Comparison of ENCODE assay signal across 8 mouse cellular contexts in genomic region chr6:50536461-50536892, GRCm38 (mm10). TPM values are rescaled to one million over a fixed set of nuclear protein-coding genes. Genes with fewer than 3 reads are reported as not detected.
DNase-seq lines count a peak whose midpoint lies in the region; ATAC-seq and TF ChIP-seq lines count a peak whose summit lies in the region.

No protein-coding gene starts in this region.

- H3K9me3 ChIP-seq in midbrain, embryonic 10.5 days (replicated peaks): no peaks in the 10 kb centered on the region

- intact Hi-C loops in left cerebral cortex, postnatal 25 days (cut with DNase I): loop anchor here (2.0 to 5.0 kb wide), 2 partner anchors 230 to 424 kb away; partner anchors contain the start of gene Mpp6

- no peaks in the 10 kb centered on the region for H3K36me3 ChIP-seq in midbrain, embryonic 10.5 days

- ATAC-seq in activated CD4-positive, CD25-positive, alpha-beta regulatory T cell, adult 4 months: peak; percentile 89
- ATAC-seq in inflammation-experienced regulatory T-cells, adult 6 months: peak; percentile 80

- H3K4me1 ChIP-seq in cortical plate, adult 2 months (ENCODE audit: control insufficient read depth, insufficient read depth, low read length): no peaks in the 10 kb centered on the region
- no peaks in the 10 kb centered on the region; the same call in 1 of the 2 replicates for H3K4me1 ChIP-seq in midbrain, embryonic 10.5 days

- H3K4me3 ChIP-seq in cortical plate, adult 2 months (ENCODE audit: insufficient read depth, low read length): no peak overlapping the region
- no peak overlapping the region for H3K4me3 ChIP-seq in midbrain, embryonic 10.5 days

- no peaks in the 10 kb centered on the region for H3K27me3 ChIP-seq in midbrain, embryonic 10.5 days (ENCODE audit: low read depth, poor library complexity, severe bottlenecking)

- no peak overlapping the region for H3K27ac ChIP-seq in cortical plate, adult 2 months (ENCODE audit: insufficient read depth, low read length)
- no peak overlapping the region for H3K27ac ChIP-seq in midbrain, embryonic 10.5 days (replicated peaks)

- peak; percentile 88 for DNase-seq in gastrocnemius, postnatal 10 days
- peak; percentile 72 to 80 for DNase-seq in left cerebral cortex, postnatal 25 days (ENCODE audit: low spot score in 2 of 2)
- DNase-seq in midbrain, embryonic 10.5 days (ENCODE audit: low spot score): peak; percentile 80
- peak; percentile 25 to 34 for DNase-seq in right cerebral cortex, postnatal 36 days (ENCODE audit: low spot score in 2 of 2)
- peak; percentile 69 for DNase-seq in yolk sac, embryonic 10.5 days (ENCODE audit: low spot score)

- no peak for TF ChIP-seq POLR2A in cortical plate, adult 2 months (IDR thresholded peaks at IDR 0.05; ENCODE audit: extremely low read depth, insufficient read depth, low read length)

- peak; percentile 98 for TF ChIP-seq CTCF in cortical plate, adult 2 months (IDR thresholded peaks at IDR 0.05; ENCODE audit: extremely low read depth, insufficient read depth, low read length)

- 10% methylated on average over 7 of the region's 7 CpGs for WGBS in midbrain, embryonic 10.5 days

RNA-seq across cellular contexts. Expression of gene Cycs, which starts 29.9 kb away (rescaled TPM):
- 10 to 100 TPM; 24.0 to 33.8 TPM for polyA plus RNA-seq in activated CD4-positive, CD25-positive, alpha-beta regulatory T cell, adult 4 months (2017; shearing (Covaris generic))
- 61.1 and 63.8 TPM in 2 replicates for polyA plus RNA-seq in cortical plate, adult 2 months (2012; rRNA removed)
- total RNA-seq in gastrocnemius, postnatal 10 days (2021): 10 to 100 TPM; 77.5 to 85.0 TPM
- 10 to 100 TPM; 30.7 to 35.0 (median 30.7) TPM for polyA plus RNA-seq in inflammation-experienced regulatory T-cells, adult 6 months (2017; shearing (Covaris generic))
- total RNA-seq in left cerebral cortex, postnatal 25 days (2021): 10 to 100 TPM; 45.3 to 47.7 TPM
- 74.6 and 83.3 TPM in 2 replicates for polyA plus RNA-seq in midbrain, embryonic 10.5 days (2016; fragmentation: Nextera tagmentation; extraction: Ambion mirVana)

RNA-seq across cellular contexts. Expression of gene 4921507P07Rik, which starts 60.0 kb away (rescaled TPM):
- under 1 TPM in 1 of 2 experiments, not detected in 1; 0.19 TPM for polyA plus RNA-seq in activated CD4-positive, CD25-positive, alpha-beta regulatory T cell, adult 4 months (2017; shearing (Covaris generic))
- polyA plus RNA-seq in cortical plate, adult 2 months (2012; rRNA removed): 0.85 and 0.90 TPM in 2 replicates
- under 1 TPM; 0.19 to 0.36 TPM for total RNA-seq in gastrocnemius, postnatal 10 days (2021)
- polyA plus RNA-seq in inflammation-experienced regulatory T-cells, adult 6 months (2017; shearing (Covaris generic)): under 1 TPM; 0.20 to 0.94 (median 0.64) TPM
- under 1 TPM; 0.30 to 0.41 TPM for total RNA-seq in left cerebral cortex, postnatal 25 days (2021)
- polyA plus RNA-seq in midbrain, embryonic 10.5 days (2016; fragmentation: Nextera tagmentation; extraction: Ambion mirVana): 0.49 and 0.63 TPM in 2 replicates

Comparison
In these comparisons a context has a peak if more than half of its experiments do, and no peak if none do; other contexts are left out.
1. DNase-seq: peak in every context shown above with its lines; median percentile 88 in gastrocnemius, postnatal 10 days; 80 in midbrain, embryonic 10.5 days; 76 in left cerebral cortex, postnatal 25 days; 69 in yolk sac, embryonic 10.5 days; 30 in right cerebral cortex, postnatal 36 days.